Mouse (Mus musculus) embryonic fibroblast, embryonic 13.5 days (primary cell): ENCODE measurements around the gene Maml2. TPM values are rescaled to one million over a fixed set of nuclear protein-coding genes. Genes with fewer than 3 reads are reported as not detected.
"Not testable (repeated sequence)": the region's sequence is repeated elsewhere in the genome, so short reads cannot be mapped to it uniquely, and the experiment has no call there.

Experiments
- H3K27ac ChIP-seq: 2 replicates; pipeline ENCODE4 v1.5.1; 2012; ENCODE audit warnings: low read length, control low read depth, inconsistent platforms; ENCODE audit not compliant: insufficient read depth
- H3K4me1 ChIP-seq: 2 replicates; pipeline ENCODE4 v1.6.1; 2011; ENCODE audit warnings: low read length; ENCODE audit not compliant: control insufficient read depth, insufficient read depth
- H3K4me3 ChIP-seq: 2 replicates; pipeline ENCODE4 v1.5.1; 2011; ENCODE audit warnings: mild to moderate bottlenecking, control low read depth, low read length; ENCODE audit not compliant: insufficient read depth
- CTCF ChIP-seq: IDR thresholded peaks from 2 replicates; pipeline ENCODE4 v1.5.1; 2011; ENCODE audit warnings: mild to moderate bottlenecking, control low read depth, low read length, moderate library complexity, borderline replicate concordance; ENCODE audit not compliant: insufficient read depth
- POLR2A ChIP-seq: IDR thresholded peaks from 2 replicates; pipeline ENCODE4 v1.6.1; 2011; ENCODE audit warnings: low read depth, mild to moderate bottlenecking, control low read depth, low read length, moderate library complexity
- polyA plus RNA-seq: library from polyadenylated mRNA; stranded (reverse); fragments of >200 nt; gene quantifications from 2 replicates; pipeline ENCODE4 v1.2.4, GENCODE M21; 2011; ENCODE audit warnings: low read depth; ENCODE audit not compliant: missing spikeins, insufficient read length

The Maml2 gene
- polyA plus RNA-seq, 1 experiment, result 27.9 TPM

DNA sequence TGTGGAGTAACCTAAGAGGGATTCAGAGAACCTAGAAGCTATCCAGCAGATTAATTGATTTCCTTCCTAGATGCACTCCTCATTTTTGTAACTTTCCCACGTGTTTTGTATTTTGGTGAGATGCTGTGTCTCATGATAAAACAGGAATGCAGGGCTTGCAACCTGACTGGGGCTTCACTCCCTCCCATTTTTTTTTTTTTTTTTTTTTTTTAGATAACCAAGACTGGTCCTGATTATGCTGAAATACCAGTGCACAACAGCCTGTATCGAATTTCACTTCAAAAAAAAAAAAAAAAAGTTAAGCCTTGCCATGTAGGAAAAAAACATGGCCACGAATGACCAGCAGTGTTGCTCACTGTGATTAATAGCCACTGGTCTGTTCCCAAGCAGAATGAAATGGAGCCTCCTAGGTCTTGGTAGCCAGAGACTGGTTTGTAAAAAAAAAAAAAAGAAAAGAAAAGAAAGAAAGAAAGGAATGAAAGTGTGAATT, 409.4 kb downstream of the Maml2 start:
- TF ChIP-seq CTCF, result no peak
- no peak for TF ChIP-seq POLR2A
- Histone ChIP-seq H3K4me3 (no peak overlapping the region), H3K4me1 (no peaks in the 10 kb centered on the region), H3K27ac (no peak overlapping the region)

GRCm38 (mm10) chr9:13709436-13709835, 411.7 kb downstream of the Maml2 start:
- no peak for TF ChIP-seq POLR2A
- no peak for TF ChIP-seq CTCF
- no peak overlapping the region for H3K4me3 ChIP-seq
- H3K27ac ChIP-seq, result no peak overlapping the region
- no peaks in the 10 kb centered on the region for H3K4me1 ChIP-seq

DNA sequence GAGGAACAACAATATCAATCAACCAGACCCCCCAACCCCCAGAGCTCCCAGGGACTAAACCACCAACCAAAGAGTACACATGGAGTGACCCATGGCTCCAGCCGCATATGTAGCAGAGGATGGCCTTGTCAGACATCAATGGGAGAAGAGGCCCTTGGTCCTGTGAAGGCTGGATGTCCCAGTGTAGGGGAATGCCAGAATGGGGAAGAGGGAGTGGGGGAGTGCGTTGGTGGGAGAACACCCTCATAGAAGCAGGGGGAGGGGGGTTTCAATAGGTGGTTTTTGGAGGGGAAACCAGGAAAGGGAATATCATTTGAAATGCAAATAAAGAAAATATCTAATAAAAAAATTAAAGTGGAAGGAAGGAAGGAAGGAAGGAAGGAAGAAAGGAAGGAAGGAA, 418.1 kb downstream of the Maml2 start:
- not testable (repeated sequence) for H3K4me1 ChIP-seq, H3K27ac ChIP-seq, H3K4me3 ChIP-seq

DNA sequence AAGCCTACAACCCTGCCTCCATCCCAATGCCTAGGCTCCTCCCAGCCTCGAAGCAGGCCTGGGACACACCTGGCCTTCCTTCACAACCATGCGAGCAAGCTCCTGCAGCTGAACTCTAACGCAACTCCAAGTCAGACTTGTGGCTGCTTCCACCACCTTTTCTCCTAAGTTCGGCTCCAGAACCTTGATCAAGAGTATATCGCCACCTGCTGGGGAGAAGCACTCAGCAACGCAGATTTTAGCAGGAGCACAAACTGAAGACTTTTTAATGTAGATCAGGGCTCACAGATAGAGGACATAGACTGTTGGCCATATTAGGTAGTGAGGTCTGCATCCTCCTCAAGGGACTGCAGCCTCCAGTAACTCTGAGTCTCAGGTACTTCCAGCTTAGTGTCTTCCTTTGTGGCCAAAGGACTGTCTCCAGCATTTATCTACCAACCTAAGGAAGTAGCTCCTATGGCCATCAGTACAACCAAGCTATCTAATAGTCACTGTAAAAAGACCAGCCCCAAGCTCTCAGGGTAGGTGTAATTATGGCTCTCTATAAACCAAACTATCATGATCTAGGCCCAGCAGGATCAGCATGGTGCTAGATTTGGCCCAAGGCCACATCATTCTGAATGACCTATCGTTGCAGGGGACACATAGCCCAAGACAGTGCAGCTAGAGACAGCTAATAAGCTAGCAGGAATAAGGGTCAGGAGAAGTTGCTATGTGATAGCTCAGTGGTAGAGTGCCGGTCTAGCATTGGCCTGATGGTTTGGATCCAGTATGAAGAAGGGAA, 418.8 kb downstream of the Maml2 start:
- no peaks in the 10 kb centered on the region for H3K4me1 ChIP-seq
- TF ChIP-seq POLR2A, result no peak
- TF ChIP-seq CTCF, result peak; percentile 39; the same call in 1 of the 2 replicates
- no peak overlapping the region for H3K4me3 ChIP-seq
- no peak overlapping the region for H3K27ac ChIP-seq

DNA sequence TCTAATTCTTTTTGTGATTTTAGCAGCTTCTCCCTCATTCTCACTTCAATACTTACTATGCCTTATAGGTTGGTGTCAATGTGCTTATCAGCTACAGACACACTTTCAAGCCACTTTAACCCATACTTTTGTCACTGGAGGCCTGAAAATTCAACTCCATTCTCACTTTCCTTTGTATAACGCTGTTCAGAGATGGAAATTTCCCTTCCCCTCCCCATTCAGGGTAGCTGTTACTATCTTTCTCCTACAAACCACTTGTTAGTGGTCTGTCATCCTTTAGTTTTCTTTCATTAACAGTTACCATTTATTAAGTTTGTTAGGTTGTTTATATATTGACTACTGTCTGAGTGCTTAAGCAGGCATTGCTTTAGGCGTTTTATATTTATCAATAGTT, 450.6 kb downstream of the Maml2 start, which contains the start of gene Mtmr2:
Gene Mtmr2, plus strand, starts transcription at position 7 of the 394 bp plus-strand sequence.
- no peaks in the 10 kb centered on the region for H3K4me1 ChIP-seq
- peak within 1 kb of the TSS; percentile 78 for H3K27ac ChIP-seq
- no peak for TF ChIP-seq POLR2A
- no peak for TF ChIP-seq CTCF
- H3K4me3 ChIP-seq, result peak within 1 kb of the TSS; percentile 97

GRCm38 (mm10) chr9:13748798-13749674, 451.3 kb downstream of the Maml2 start:
- peak overlapping the region; percentile 78 for H3K27ac ChIP-seq
- TF ChIP-seq CTCF (no peak), POLR2A (peak; percentile 92)
- peak overlapping the region; percentile 97 for H3K4me3 ChIP-seq
- H3K4me1 ChIP-seq, result no peaks in the 10 kb centered on the region

DNA sequence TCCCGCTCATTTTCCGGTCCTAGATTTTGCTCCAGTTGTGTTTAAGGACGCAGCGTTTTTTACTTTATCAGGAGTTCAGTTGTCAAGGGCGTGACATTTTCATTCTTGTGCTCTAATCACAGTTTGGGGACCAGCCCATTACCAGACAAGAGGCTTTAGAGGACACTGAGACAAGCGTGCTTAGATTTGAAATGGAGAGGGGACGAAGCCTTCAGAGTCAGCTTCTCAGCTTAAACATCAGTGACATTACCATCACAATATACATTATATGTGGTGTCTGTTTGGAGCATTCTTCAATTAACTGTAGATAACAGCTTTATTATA, 451.9 kb downstream of the Maml2 start:
- no peak for TF ChIP-seq CTCF
- TF ChIP-seq POLR2A, result no peak
- Histone ChIP-seq H3K4me3 (peak overlapping the region; percentile 97), H3K4me1 (no peaks in the 10 kb centered on the region), H3K27ac (peak overlapping the region; percentile 78)

- H3K27ac ChIP-seq, result no peak overlapping the region
- TF ChIP-seq POLR2A, result no peak
- TF ChIP-seq CTCF, result no peak
- H3K4me1 ChIP-seq, result no peaks in the 10 kb centered on the region
- no peak overlapping the region for H3K4me3 ChIP-seq
Observed at GRCm38 (mm10) chr9:13752543-13752942, 454.8 kb downstream of the Maml2 start.

Other genes starting within 250 kb of the Maml2 start
- gene Jrkl, start 52.1 kb upstream of the Maml2 start, polyA plus RNA-seq, result 11.1 and 13.2 TPM in 2 replicates
- gene Ccdc82, start 51.0 kb upstream of the Maml2 start, polyA plus RNA-seq, result 17.9 and 21.4 TPM in 2 replicates
- not detected in 2 replicates for gene Gm17571, start 148.8 kb downstream of the Maml2 start, polyA plus RNA-seq